Mouse (Mus musculus): ENCODE measurements around the gene Tob2.

Tob2 gene

GRCm38 (mm10) chr15:81860471-81861135 lies 2.0 kb upstream of the Tob2 start:
- in situ Hi-C loops (cut with MboI, MseI): loop anchor here (25.0 kb wide), 1 partner anchor 1273 kb away; no protein-coding TSS in a partner anchor

- in situ Hi-C loops (cut with MboI, MseI): loop anchor here (25.0 kb wide), 1 partner anchor 1272 kb away; no protein-coding TSS in a partner anchor
These were observed 997 bp upstream of the Tob2 start for GRCm38 (mm10) chr15:81859330-81860255.

- in situ Hi-C loops (cut with MboI, MseI): loop anchor here (25.0 kb wide), 1 partner anchor 1271 kb away; no protein-coding TSS in a partner anchor
These were observed 469 bp downstream of the Tob2 start for GRCm38 (mm10) chr15:81858138-81858516.

GRCm38 (mm10) chr15:81857724-81858116 lies 876 bp downstream of the Tob2 start:
- in situ Hi-C loops (cut with MboI, MseI): loop anchor here (25.0 kb wide), 1 partner anchor 1270 kb away; no protein-coding TSS in a partner anchor

- in situ Hi-C loops (cut with MboI, MseI): loop anchor here (25.0 kb wide), 1 partner anchor 1270 kb away; no protein-coding TSS in a partner anchor
These were observed 1.5 kb downstream of the Tob2 start for GRCm38 (mm10) chr15:81856938-81857723.

GRCm38 (mm10) chr15:81856030-81856790 lies 2.4 kb downstream of the Tob2 start:
- in situ Hi-C loops (cut with MboI, MseI): loop anchor here (25.0 kb wide), 1 partner anchor 1269 kb away; no protein-coding TSS in a partner anchor

- in situ Hi-C loops (cut with MboI, MseI): loop anchor here (5.0 to 25.0 kb wide), 2 partner anchors 41 to 1266 kb away; no protein-coding TSS in a partner anchor
These were observed 5.5 kb downstream of the Tob2 start for GRCm38 (mm10) chr15:81853081-81853480.

- in situ Hi-C loops (cut with MboI, MseI): loop anchor here (5.0 to 25.0 kb wide), 2 partner anchors 40 to 1265 kb away; no protein-coding TSS in a partner anchor
These were observed 6.1 kb downstream of the Tob2 start for GRCm38 (mm10) chr15:81852411-81853000.

GRCm38 (mm10) chr15:81851375-81851774 lies 7.2 kb downstream of the Tob2 start:
- in situ Hi-C loops (cut with MboI, MseI): loop anchor here (5.0 to 25.0 kb wide), 2 partner anchors 39 to 1264 kb away; no protein-coding TSS in a partner anchor

GRCm38 (mm10) chr15:81850718-81851117 lies 7.9 kb downstream of the Tob2 start:
- in situ Hi-C loops (cut with MboI, MseI): loop anchor here (5.0 to 25.0 kb wide), 2 partner anchors 38 to 1263 kb away; no protein-coding TSS in a partner anchor

- in situ Hi-C loops (cut with MboI, MseI): no loop called here
These were observed 9.5 kb downstream of the Tob2 start for GRCm38 (mm10) chr15:81849104-81849503.

GRCm38 (mm10) chr15:81848301-81848700 lies 10.3 kb downstream of the Tob2 start:
- in situ Hi-C loops (cut with MboI, MseI): no loop called here

- in situ Hi-C loops (cut with MboI, MseI): no loop called here
These were observed 10.7 kb downstream of the Tob2 start for GRCm38 (mm10) chr15:81847861-81848260.

- in situ Hi-C loops (cut with MboI, MseI): no loop called here
These were observed 11.4 kb downstream of the Tob2 start for GRCm38 (mm10) chr15:81847161-81847560.

GRCm38 (mm10) chr15:81846755-81847154 lies 11.8 kb downstream of the Tob2 start:
- in situ Hi-C loops (cut with MboI, MseI): no loop called here

- in situ Hi-C loops (cut with MboI, MseI): no loop called here
These were observed 12.9 kb downstream of the Tob2 start for GRCm38 (mm10) chr15:81845724-81846123.

GRCm38 (mm10) chr15:81845033-81845625 lies 13.5 kb downstream of the Tob2 start:
- in situ Hi-C loops (cut with MboI, MseI): no loop called here

GRCm38 (mm10) chr15:81842275-81842674 lies 16.3 kb downstream of the Tob2 start:
- in situ Hi-C loops (cut with MboI, MseI): no loop called here

- in situ Hi-C loops (cut with MboI, MseI): no loop called here
These were observed 18.3 kb downstream of the Tob2 start for GRCm38 (mm10) chr15:81840306-81840705.

- in situ Hi-C loops (cut with MboI, MseI): no loop called here
These were observed 19.0 kb downstream of the Tob2 start for GRCm38 (mm10) chr15:81839634-81840033.

All from T-helper 1 cell (primary cell).